Mouse (Mus musculus): Measurements from ENCODE around the gene Pomc.

DNA sequence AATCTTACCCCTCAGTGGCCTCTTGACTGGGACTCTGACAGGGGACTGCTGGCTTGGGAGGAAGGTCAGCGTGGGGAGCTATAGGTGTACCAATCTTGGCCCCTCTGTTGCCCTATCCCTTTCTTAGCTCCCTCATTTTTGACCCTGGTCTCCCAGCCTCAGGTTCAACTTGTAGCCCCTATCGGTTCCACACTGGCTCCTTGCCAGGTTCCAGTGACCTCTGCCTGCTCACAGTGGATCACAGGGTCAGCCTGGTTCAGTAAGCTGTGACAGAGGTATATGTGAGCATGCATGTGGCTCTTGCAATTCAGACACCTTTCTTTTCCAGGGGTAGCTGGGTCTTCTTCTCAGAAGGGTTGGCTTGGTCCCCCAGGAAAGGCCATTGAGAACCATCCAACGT is 38.9 kb upstream of the Pomc start:
- TF ChIP-seq CTCF (IDR thresholded peaks at IDR 0.05; ENCODE audit: extremely low read depth, insufficient read length, insufficient replicate concordance, low read depth, low read length) (no peak), POLR2A (IDR thresholded peaks at IDR 0.05; ENCODE audit: low read depth, low read length) (no peak)

Data from small intestine, adult 2 months (tissue).